Mouse (Mus musculus): ENCODE measurements at regions not wholly inside any gene's neighbourhood (a gene's known extent, or its start where the extent isn't known, plus 50 kb on each side); places are given as distances from the start of the nearest gene placed in this dataset.
A peak's percentile ranks its signal among the peaks of the same experiment; 100 is the strongest.

GRCm38 (mm10) chr2:115512891-115513290 lies 68.6 kb upstream of the BC052040 start:
- no peak for DNase-seq (ENCODE audit: low read depth, low spot score)

- DNase-seq (ENCODE audit: low read depth, low spot score) = peak; percentile 69
Measured at GRCm38 (mm10) chr2:115513774-115514231, 67.7 kb upstream of the BC052040 start.

GRCm38 (mm10) chr2:115514831-115515428 lies 66.6 kb upstream of the BC052040 start:
- DNase-seq (ENCODE audit: low read depth, low spot score) = peak; percentile 67

GRCm38 (mm10) chr2:115515470-115515869 lies 66.0 kb upstream of the BC052040 start:
- no peak for DNase-seq (ENCODE audit: low read depth, low spot score)

GRCm38 (mm10) chr2:115516824-115517223 lies 64.7 kb upstream of the BC052040 start:
- no peak for DNase-seq (ENCODE audit: low read depth, low spot score)

GRCm38 (mm10) chr2:115519974-115520373 lies 61.5 kb upstream of the BC052040 start:
- DNase-seq (ENCODE audit: low read depth, low spot score) = no peak

- DNase-seq (ENCODE audit: low read depth, low spot score) = no peak
Measured at GRCm38 (mm10) chr2:115520413-115521139, 60.9 kb upstream of the BC052040 start.

- no peak for DNase-seq (ENCODE audit: low read depth, low spot score)
Measured at GRCm38 (mm10) chr2:115529878-115530277, 51.6 kb upstream of the BC052040 start.
